Mouse (Mus musculus) layer of hippocampus, postnatal 10 days (tissue): ENCODE results near the gene Olfr155. TPM values are rescaled to one million over a fixed set of nuclear protein-coding genes. Genes with fewer than 3 reads are reported as not detected.

Source experiments
- DNase-seq, 2 experiments: peaks; one replicate each; pipeline ENCODE4 v3.0.0; 2021; ENCODE audit warnings: low spot score in 2 of 2
- total RNA-seq, 2 experiments: library from RNA; stranded (reverse); gene quantifications; 2 replicates each; pipeline ENCODE4 v1.2.3; 2021

Gene Olfr155
- total RNA-seq, 2 experiments from 2014 or later: not detected

DNA sequence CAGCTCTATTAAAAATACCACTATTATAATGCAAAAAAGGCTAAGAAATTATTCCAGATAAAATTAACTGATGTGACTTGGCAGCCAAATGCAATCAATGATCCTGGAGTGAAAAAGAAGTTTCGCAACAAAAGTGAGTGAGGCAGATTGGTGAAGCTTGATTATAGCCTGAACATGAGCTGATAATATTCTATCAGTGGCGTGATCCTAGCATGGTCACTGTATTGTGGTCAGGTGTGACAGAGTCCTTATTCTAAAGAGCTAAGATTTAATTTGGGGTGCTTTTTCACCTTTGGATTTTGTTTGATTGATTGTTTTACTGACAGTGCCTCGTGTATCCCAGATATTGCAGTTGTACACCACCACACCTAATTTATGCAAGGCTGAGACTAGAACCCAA is 39.9 kb downstream of the Olfr155 start:
- DNase-seq: no peak

DNA sequence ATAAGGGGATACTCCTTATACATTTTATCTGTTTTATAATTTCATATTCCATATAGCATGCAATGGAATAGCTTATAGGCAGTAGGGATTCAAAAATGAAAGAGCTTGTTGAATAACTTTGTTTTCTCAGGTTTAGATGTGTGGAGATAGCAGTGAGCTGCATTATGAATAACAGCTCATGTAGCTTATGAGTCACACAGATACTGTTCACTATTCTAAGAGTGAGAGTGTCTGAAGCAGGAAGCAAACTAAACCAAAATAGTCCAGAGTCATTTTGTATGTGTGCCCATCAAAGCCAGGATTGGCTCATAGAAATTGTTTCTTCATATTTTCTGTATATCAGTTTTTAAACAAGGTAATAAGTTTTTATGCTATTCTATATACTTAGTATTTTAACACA is 45.8 kb downstream of the Olfr155 start:
- DNase-seq: no peak

DNA sequence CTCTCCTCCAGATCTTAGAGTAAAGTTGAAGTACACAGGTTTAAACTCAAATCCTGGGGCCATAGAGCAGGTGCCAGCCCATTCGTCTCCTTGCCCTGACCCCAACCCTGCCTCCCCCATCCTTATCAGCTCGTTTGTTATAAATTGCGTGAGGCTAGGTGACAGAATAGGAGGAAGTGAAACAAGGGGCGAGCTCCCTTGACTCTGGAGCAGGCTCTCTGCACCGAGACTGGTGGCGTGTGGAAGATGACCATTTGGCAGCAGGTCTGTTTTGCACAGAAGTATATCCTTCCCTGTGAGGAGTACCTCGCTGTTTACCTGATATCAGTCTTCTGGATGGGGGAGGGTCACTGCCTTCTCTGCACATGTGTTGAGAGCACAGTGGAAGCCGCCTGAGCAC is 47.8 kb downstream of the Olfr155 start:
- no peak for DNase-seq

DNA sequence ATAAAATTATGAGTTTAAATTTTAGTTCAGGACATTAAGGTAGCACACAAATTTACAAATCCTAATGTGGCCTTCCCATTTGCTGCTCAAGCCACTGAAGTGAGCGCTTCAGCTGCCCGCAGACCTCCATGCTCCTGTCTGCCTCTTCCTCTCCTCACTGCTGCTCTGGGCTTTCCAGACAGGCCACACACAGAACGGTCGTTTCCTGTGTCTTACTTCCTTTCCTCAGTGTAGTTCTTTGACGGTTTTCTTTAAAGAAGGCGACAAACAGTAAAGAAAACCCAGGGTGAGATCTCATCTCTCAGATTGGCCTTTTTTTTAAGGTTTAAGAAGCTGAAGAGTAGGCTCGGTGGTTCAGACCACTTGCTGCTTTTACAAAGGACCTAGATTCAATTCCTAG is 52.3 kb downstream of the Olfr155 start:
- no peak for DNase-seq

DNA sequence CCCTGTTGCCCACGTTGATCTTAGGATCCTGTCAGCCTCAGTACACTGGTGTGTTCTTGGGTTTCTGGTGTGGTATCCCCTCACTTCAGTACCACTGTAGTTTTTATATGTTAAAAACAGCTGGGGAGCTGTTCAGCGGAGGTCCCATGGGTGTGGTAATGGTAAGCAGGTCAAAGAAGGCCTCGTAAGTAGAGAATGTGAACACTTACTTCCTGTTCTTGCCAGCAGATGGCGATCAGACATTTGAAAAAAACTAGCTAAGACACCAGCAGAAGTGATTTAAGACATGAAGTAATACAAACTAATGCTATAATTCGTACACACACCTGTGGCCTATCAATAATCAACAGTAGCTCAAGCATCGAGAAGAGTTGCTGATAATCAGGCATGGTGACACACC is 55.1 kb downstream of the Olfr155 start:
- DNase-seq: peak; percentile 64 to 67

Other genes with a start within 250 kb of the Olfr155 start
- gene Npr2, start 219.6 kb upstream of the Olfr155 start, total RNA-seq: 10 to 100 TPM; 47.8 to 49.0 TPM
- gene Spag8, start 198.0 kb upstream of the Olfr155 start, total RNA-seq: 1 to 10 TPM; 2.1 to 2.3 TPM
- 10 to 100 TPM; 30.9 to 34.0 TPM for gene Hint2, start 195.1 kb upstream of the Olfr155 start, total RNA-seq
- gene Tmem8b, start 182.6 kb upstream of the Olfr155 start, total RNA-seq: 10 to 100 TPM; 49.4 to 50.5 TPM
- 1 to 10 TPM in 1 of 2 experiments, under 1 TPM in 1; 0.53 to 1.0 TPM for gene Fam221b, start 182.4 kb upstream of the Olfr155 start, total RNA-seq
- gene Olfr70, start 150.8 kb upstream of the Olfr155 start, total RNA-seq: not detected
- gene Olfr71, start 141.3 kb upstream of the Olfr155 start, total RNA-seq: not detected
- gene Hrct1, start 124.4 kb upstream of the Olfr155 start, total RNA-seq: under 1 TPM; 0.45 to 0.48 TPM
- under 1 TPM; 0.39 to 0.40 TPM for gene Spaar, start 121.5 kb upstream of the Olfr155 start, total RNA-seq
- not detected for gene Olfr159, start 80.6 kb upstream of the Olfr155 start, total RNA-seq
- not detected for gene Olfr156, start 27.7 kb upstream of the Olfr155 start, total RNA-seq
- gene Olfr157, start 11.4 kb upstream of the Olfr155 start, total RNA-seq: not detected
- 1 to 10 TPM; 5.0 to 7.2 TPM for gene Reck, start 24.0 kb downstream of the Olfr155 start, total RNA-seq
- gene Glipr2, start 105.8 kb downstream of the Olfr155 start, total RNA-seq: 1 to 10 TPM; 1.9 to 2.4 TPM
- not detected for gene Ccin, start 131.9 kb downstream of the Olfr155 start, total RNA-seq
- gene Clta, start 152.9 kb downstream of the Olfr155 start, total RNA-seq: 100 to 1,000 TPM; 325 to 347 TPM
- gene Gne, start 232.6 kb downstream of the Olfr155 start, total RNA-seq: 10 to 100 TPM; 42.9 to 43.5 TPM